10 mouse cellular contexts compared by ENCODE assay signal in the genomic region with DNA sequence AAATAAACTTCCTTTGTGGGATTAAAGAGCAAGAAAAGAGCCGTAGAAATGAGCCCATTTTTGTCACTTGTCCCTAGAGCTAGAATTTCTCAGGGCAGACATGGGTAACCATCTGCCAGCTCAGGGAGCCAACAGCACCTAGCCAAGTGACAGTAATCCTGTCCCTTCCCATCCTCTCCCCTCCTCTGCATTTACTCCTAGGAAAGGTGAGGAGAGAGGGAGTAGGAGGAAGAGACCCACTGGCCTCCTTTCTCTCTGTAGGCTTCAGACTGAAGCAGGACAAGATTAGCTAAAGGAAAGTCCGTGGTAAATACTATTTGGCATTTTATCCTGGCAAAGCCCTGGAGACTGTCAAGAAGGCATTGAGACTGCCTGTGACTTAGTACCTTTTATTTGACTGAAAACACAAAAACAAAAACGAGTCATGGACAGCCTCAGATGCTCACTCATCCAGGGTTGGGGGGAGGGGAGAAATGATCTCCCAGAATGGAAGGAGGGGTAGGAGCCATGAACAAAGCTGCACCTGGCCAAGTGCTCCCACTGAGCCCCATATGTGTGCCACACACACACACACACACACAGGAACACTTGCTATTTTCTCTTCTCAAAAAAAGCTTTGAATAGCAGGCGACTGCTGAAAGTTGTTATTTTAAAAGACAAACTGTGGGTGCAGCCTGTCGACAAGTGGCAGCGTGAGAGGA.
A peak's percentile ranks its signal among the peaks of the same experiment; 100 is the strongest.
DNase-seq lines count a peak whose midpoint lies in the region; ATAC-seq and TF ChIP-seq lines count a peak whose summit lies in the region.
"Had no signal": no experiment of that assay in that cellular context is flagged by ENCODE, and none has a peak within 500 bp of the region (broad histone marks: within the 10 kb centered on the region; RNA-seq: fewer than 3 reads in every experiment).

No protein-coding gene starts in this region.

- no peak overlapping the region for H3K4me2 ChIP-seq in forebrain, postnatal 0 days (ENCODE audit: low read depth)
- H3K4me2 ChIP-seq in kidney, embryonic 16.5 days (replicated peaks; ENCODE audit: low read depth, low read length): no peak overlapping the region
- H3K4me2 ChIP-seq: heart, embryonic 15.5 days had no signal

- ATAC-seq in forebrain, postnatal 0 days: peak; percentile 69
- no peak for ATAC-seq in kidney, embryonic 16.5 days (ENCODE audit: low FRiP score, low TSS enrichment)

- peak; percentile 10 to 26 for DNase-seq in left cerebral cortex, postnatal 10 days (ENCODE audit: extremely low spot score in 1 of 2, low spot score in 2 of 2)
- DNase-seq in left cerebral cortex, adult 11 months (ENCODE audit: low spot score): no peak
- peak; percentile 27 for DNase-seq in forebrain, postnatal 0 days
- DNase-seq in left cerebral cortex, postnatal 4 days: peak; percentile 84
- peak; percentile 17 to 28 for DNase-seq in right cerebral cortex, postnatal 36 days (ENCODE audit: low spot score in 2 of 2)
- DNase-seq in limb, embryonic 10.5 days (ENCODE audit: low spot score): no peak
- DNase-seq in urinary bladder, postnatal 4 days (ENCODE audit: low spot score in 2 of 2): no peak

- no peaks in the 10 kb centered on the region for H3K36me3 ChIP-seq in forebrain, postnatal 0 days (ENCODE audit: insufficient read depth)
- no peaks in the 10 kb centered on the region for H3K36me3 ChIP-seq in limb, embryonic 10.5 days
- H3K36me3 ChIP-seq in kidney, embryonic 16.5 days (ENCODE audit: insufficient read depth, low read length): no peaks in the 10 kb centered on the region
- H3K36me3 ChIP-seq: heart, embryonic 15.5 days had no signal

- H3K9me3 ChIP-seq in forebrain, postnatal 0 days (ENCODE audit: low read length): no peaks in the 10 kb centered on the region
- no peaks in the 10 kb centered on the region for H3K9me3 ChIP-seq in limb, embryonic 10.5 days (replicated peaks)
- no peaks in the 10 kb centered on the region for H3K9me3 ChIP-seq in kidney, embryonic 16.5 days (ENCODE audit: low read length)
- H3K9me3 ChIP-seq: heart, embryonic 15.5 days had no signal

- H3K27me3 ChIP-seq in forebrain, postnatal 0 days (ENCODE audit: insufficient read depth, low read length): no peaks in the 10 kb centered on the region
- H3K27me3 ChIP-seq in limb, embryonic 10.5 days (ENCODE audit: low read depth, poor library complexity, severe bottlenecking): no peaks in the 10 kb centered on the region
- H3K27me3 ChIP-seq in kidney, embryonic 16.5 days (ENCODE audit: insufficient read depth, low read length): no peaks in the 10 kb centered on the region
- H3K27me3 ChIP-seq: heart, embryonic 15.5 days had no signal

- no peak for TF ChIP-seq CTCF in forebrain, postnatal 0 days (IDR thresholded peaks at IDR 0.05; ENCODE audit: low read depth)

- H3K4me1 ChIP-seq in forebrain, postnatal 0 days (ENCODE audit: insufficient read depth): peaks cover 5% of the 10 kb centered on the region; the same call in 1 of the 2 replicates
- H3K4me1 ChIP-seq in limb, embryonic 10.5 days: no peaks in the 10 kb centered on the region
- no peaks in the 10 kb centered on the region for H3K4me1 ChIP-seq in kidney, embryonic 16.5 days (ENCODE audit: insufficient read depth, low read length)
- H3K4me1 ChIP-seq: heart, embryonic 15.5 days had no signal

- intact Hi-C loops in left cerebral cortex, postnatal 10 days (cut with DNase I): no loop called here
- intact Hi-C loops in left cerebral cortex, postnatal 4 days (cut with DNase I): no loop called here

- H3K4me3 ChIP-seq in forebrain, postnatal 0 days (ENCODE audit: low read depth, low read length): no peak overlapping the region
- H3K4me3 ChIP-seq in limb, embryonic 10.5 days: no peak overlapping the region
- H3K4me3 ChIP-seq in kidney, embryonic 16.5 days (ENCODE audit: low read length): no peak overlapping the region
- H3K4me3 ChIP-seq: heart, embryonic 15.5 days had no signal

- H3K9ac ChIP-seq in forebrain, postnatal 0 days: no peak overlapping the region
- no peak overlapping the region for H3K9ac ChIP-seq in kidney, embryonic 16.5 days (replicated peaks; ENCODE audit: low read length)
- H3K9ac ChIP-seq: heart, embryonic 15.5 days had no signal

- 19% methylated on average over 6 of the region's 6 CpGs for WGBS in forebrain, postnatal 0 days
- WGBS in limb, embryonic 10.5 days: 67% methylated on average over 6 of the region's 6 CpGs
- WGBS in kidney, embryonic 16.5 days: 48% methylated on average over 6 of the region's 6 CpGs

- H3K27ac ChIP-seq in forebrain, postnatal 0 days (ENCODE audit: low read depth, low read length): no peak overlapping the region
- no peak overlapping the region for H3K27ac ChIP-seq in limb, embryonic 10.5 days
- H3K27ac ChIP-seq in kidney, embryonic 16.5 days (ENCODE audit: low read length): no peak overlapping the region
- H3K27ac ChIP-seq: heart, embryonic 15.5 days; macrophage had no signal

Comparison
In these comparisons a context has a peak if more than half of its experiments do, and no peak if none do; other contexts are left out.
1. DNase-seq: peak in left cerebral cortex, postnatal 10 days (2 of 2), forebrain, postnatal 0 days (single experiment), left cerebral cortex, postnatal 4 days (single experiment) and right cerebral cortex, postnatal 36 days (2 of 2); none in left cerebral cortex, adult 11 months (single experiment), limb, embryonic 10.5 days (single experiment) and urinary bladder, postnatal 4 days (0 of 2).